Mouse (Mus musculus): ENCODE data around the gene Tfpt.

GRCm38 (mm10) chr7:3574216-3574615 lies 55.5 kb downstream of the Tfpt start:
- no peak for TF ChIP-seq CTCF (IDR thresholded peaks at IDR 0.05; ENCODE audit: low read depth, low read length)
- no peak for TF ChIP-seq TAL1 (conservative IDR thresholded peaks at IDR 0.05; ENCODE audit: low read depth, low read length)
- no peak for TF ChIP-seq POLR2AphosphoS5 (IDR thresholded peaks at IDR 0.05; ENCODE audit: insufficient replicate concordance, low read depth, low read length)
- no peak for TF ChIP-seq GATA2 (IDR thresholded peaks at IDR 0.05; ENCODE audit: borderline replicate concordance, low read depth, low read length)

All from G1E (cell line).